Comparison of ENCODE assay signal across 20 mouse cellular contexts in the genomic region with DNA sequence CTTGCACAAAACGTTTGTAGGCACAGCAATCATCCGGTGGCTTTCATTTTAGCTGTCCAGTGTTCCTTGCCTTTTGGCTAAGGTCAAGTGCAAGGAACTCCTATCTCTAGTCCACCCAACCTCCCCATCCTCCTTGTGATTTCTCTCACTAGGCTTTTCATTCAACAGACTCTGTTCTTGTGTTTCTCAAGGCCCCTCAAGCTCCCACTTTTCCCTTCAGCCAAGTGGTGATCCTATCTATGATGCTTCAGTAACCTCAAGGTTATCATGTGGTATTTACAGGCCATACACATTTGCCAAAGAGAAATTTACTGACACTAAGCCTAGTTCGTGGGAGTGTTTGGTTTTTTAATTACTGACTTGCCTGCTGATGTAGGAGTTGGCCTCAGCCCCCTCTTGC. TPM values are rescaled to one million over a fixed set of nuclear protein-coding genes. Genes with fewer than 3 reads are reported as not detected.
DNase-seq lines count a peak whose midpoint lies in the region; TF ChIP-seq lines count a peak whose summit lies in the region.
"Had no signal": no experiment of that assay in that cellular context is flagged by ENCODE, and none has a peak within 500 bp of the region (broad histone marks: within the 10 kb centered on the region; RNA-seq: fewer than 3 reads in every experiment).

No protein-coding gene starts in this region.

- no peak overlapping the region for H3K4me3 ChIP-seq in testis, adult 2 months (ENCODE audit: control insufficient read depth, low read depth, low read length)
- H3K4me3 ChIP-seq: embryonic facial prominence, embryonic 10.5 days; embryonic facial prominence, embryonic 12.5 days; forebrain, embryonic 13.5 days; forebrain, embryonic 15.5 days had no signal

- H3K36me3 ChIP-seq in testis, adult 2 months (ENCODE audit: control insufficient read depth, insufficient read depth, low read length) = peaks cover 1% of the 10 kb centered on the region; the same call in 1 of the 2 replicates

- H3K27ac ChIP-seq in testis, adult 2 months (ENCODE audit: control insufficient read depth, insufficient read depth, low read depth, low read length) = peak overlapping the region; percentile 75
- H3K27ac ChIP-seq: embryonic facial prominence, embryonic 10.5 days; embryonic facial prominence, embryonic 12.5 days; forebrain, embryonic 13.5 days; forebrain, embryonic 15.5 days had no signal

- no peaks in the 10 kb centered on the region; the same call in none of the 2 replicates for H3K4me1 ChIP-seq in testis, adult 2 months (ENCODE audit: control insufficient read depth, insufficient read depth, low read length)
- H3K4me1 ChIP-seq: embryonic facial prominence, embryonic 12.5 days; forebrain, embryonic 13.5 days; forebrain, embryonic 15.5 days had no signal

- TF ChIP-seq CTCF in testis, adult 2 months (IDR thresholded peaks at IDR 0.05; ENCODE audit: control insufficient read depth, insufficient read depth, insufficient replicate concordance, low read depth, low read length) = no peak

- DNase-seq in heart, adult 11 months = peak; percentile 51
- no peak for DNase-seq in heart, postnatal 10 days
- no peak for DNase-seq in testis, postnatal 10 days (ENCODE audit: low spot score)
- DNase-seq in testis, postnatal 14 days (ENCODE audit: low spot score) = peak; percentile 74
- DNase-seq in adrenal gland, postnatal 25 days = no peak
- DNase-seq: adrenal gland, adult 8-10 months; adrenal gland, postnatal 14 days; cerebellum, adult 11-12 months; cerebellum, adult 2 months; cerebellum, adult 9-10 months; cerebellum, postnatal 10 days; cerebellum, postnatal 25 days; forebrain, postnatal 0 days had no signal

- H3K27me3 ChIP-seq in testis, adult 2 months (ENCODE audit: control insufficient read depth, insufficient read depth, low read length) = no peaks in the 10 kb centered on the region
- H3K27me3 ChIP-seq: embryonic facial prominence, embryonic 12.5 days; forebrain, embryonic 15.5 days; Patski had no signal

- intact Hi-C loops in heart, postnatal 10 days (cut with DNase I) = no loop called here

- no peak for TF ChIP-seq POLR2A in testis, adult 2 months (IDR thresholded peaks at IDR 0.05; ENCODE audit: control insufficient read depth, low read depth, low read length)

RNA-seq across cellular contexts. Expression of a gene that starts 19.6 kb away (rescaled TPM):
- 10 to 100 TPM in 1 of 2 experiments, 1 to 10 TPM in 1; 7.9 to 10.2 TPM for total RNA-seq in heart, postnatal 10 days (2021)
- polyA plus RNA-seq in testis, adult 2 months (2012; rRNA removed) = 31.3 and 38.5 TPM in 2 replicates
- 3.9 and 5.0 TPM in 2 replicates for total RNA-seq in adrenal gland, postnatal 25 days (2021)
- polyA plus RNA-seq: activated CD4-positive, CD25-positive, alpha-beta regulatory T cell, adult 4 months had no signal

RNA-seq across cellular contexts. Expression of a gene that starts 37.7 kb away (rescaled TPM):
- 1 to 10 TPM; 1.7 to 1.8 TPM for total RNA-seq in heart, postnatal 10 days (2021)
- polyA plus RNA-seq in testis, adult 2 months (2012; rRNA removed) = 0.81 and 0.82 TPM in 2 replicates
- 1.1 TPM in 1 of 2 replicates, not detected in the other for total RNA-seq in adrenal gland, postnatal 25 days (2021)

RNA-seq across cellular contexts. Expression of a gene that starts 37.8 kb away (rescaled TPM):
- 10 to 100 TPM; 14.0 to 17.1 TPM for total RNA-seq in heart, postnatal 10 days (2021)
- polyA plus RNA-seq in testis, adult 2 months (2012; rRNA removed) = 5.2 and 5.6 TPM in 2 replicates
- total RNA-seq in adrenal gland, postnatal 25 days (2021) = 25.8 and 33.1 TPM in 2 replicates

RNA-seq across cellular contexts. Expression of a gene that starts 46.0 kb away (rescaled TPM):
- 1 to 10 TPM; 8.0 to 8.6 TPM for total RNA-seq in heart, postnatal 10 days (2021)
- 7.5 and 7.9 TPM in 2 replicates for polyA plus RNA-seq in testis, adult 2 months (2012; rRNA removed)
- 13.8 and 14.8 TPM in 2 replicates for total RNA-seq in adrenal gland, postnatal 25 days (2021)

RNA-seq across cellular contexts. Expression of a gene that starts 46.1 kb away (rescaled TPM):
- total RNA-seq in heart, postnatal 10 days (2021) = 10 to 100 TPM; 28.9 to 34.9 TPM
- polyA plus RNA-seq in testis, adult 2 months (2012; rRNA removed) = 41.4 and 43.3 TPM in 2 replicates
- 35.1 and 40.6 TPM in 2 replicates for total RNA-seq in adrenal gland, postnatal 25 days (2021)

Comparison
In these comparisons a context has a peak if more than half of its experiments do, and no peak if none do; other contexts are left out.
1. DNase-seq: peak in heart, adult 11 months (single experiment) and testis, postnatal 14 days (single experiment); none in heart, postnatal 10 days (0 of 2), testis, postnatal 10 days (single experiment) and adrenal gland, postnatal 25 days (single experiment).